Mouse (Mus musculus): ENCODE data around the gene Ssr4. TPM values are rescaled to one million over a fixed set of nuclear protein-coding genes. Genes with fewer than 3 reads are reported as not detected.
A peak's percentile ranks its signal among the peaks of the same experiment; 100 is the strongest.

Gene Ssr4
- polyA plus RNA-seq, 1 experiment from 2014 or later = 283 TPM

GRCm38 (mm10) chrX:73782227-73782626 lies 4.6 kb upstream of the Ssr4 start:
- Histone ChIP-seq H3K9ac (ENCODE audit: low read depth, low read length) (no peak overlapping the region), H3K36me3 (ENCODE audit: insufficient read depth, low read length) (peaks cover 4% of the 10 kb centered on the region; the same call in 1 of the 2 replicates), H3K4me2 (ENCODE audit: low read length) (no peak overlapping the region), H3K4me1 (replicated peaks; ENCODE audit: insufficient read depth, low read length) (no peaks in the 10 kb centered on the region), H3K27me3 (ENCODE audit: insufficient read depth, low read length) (no peaks in the 10 kb centered on the region), H3K4me3 (replicated peaks; ENCODE audit: low read depth, low read length) (no peak overlapping the region), H3K27ac (no peak overlapping the region), H3K9me3 (replicated peaks; ENCODE audit: low read length) (no peaks in the 10 kb centered on the region)
- ATAC-seq (replicated peaks; ENCODE audit: low FRiP score, low read depth) (no peak), DNase-seq (ENCODE audit: low spot score) (no peak)
- no peak for TF ChIP-seq CTCF (IDR thresholded peaks at IDR 0.05; ENCODE audit: low read depth)
- 81% methylated on average over 3 of the region's 3 CpGs for WGBS

GRCm38 (mm10) chrX:73785666-73786065 lies 1.2 kb upstream of the Ssr4 start:
- Histone ChIP-seq H3K4me1 (replicated peaks; ENCODE audit: insufficient read depth, low read length) (no peaks in the 10 kb centered on the region), H3K9ac (ENCODE audit: low read depth, low read length) (peak overlapping the region; percentile 59), H3K4me3 (replicated peaks; ENCODE audit: low read depth, low read length) (peak overlapping the region; percentile 50), H3K27me3 (ENCODE audit: insufficient read depth, low read length) (no peaks in the 10 kb centered on the region), H3K9me3 (replicated peaks; ENCODE audit: low read length) (no peaks in the 10 kb centered on the region), H3K36me3 (ENCODE audit: insufficient read depth, low read length) (no peaks in the 10 kb centered on the region), H3K27ac (peak overlapping the region; percentile 88), H3K4me2 (ENCODE audit: low read length) (peak overlapping the region; percentile 67)
- no peak for DNase-seq (ENCODE audit: low spot score)
- no peak for TF ChIP-seq CTCF (IDR thresholded peaks at IDR 0.05; ENCODE audit: low read depth)
- no peak for ATAC-seq (replicated peaks; ENCODE audit: low FRiP score, low read depth)

DNA sequence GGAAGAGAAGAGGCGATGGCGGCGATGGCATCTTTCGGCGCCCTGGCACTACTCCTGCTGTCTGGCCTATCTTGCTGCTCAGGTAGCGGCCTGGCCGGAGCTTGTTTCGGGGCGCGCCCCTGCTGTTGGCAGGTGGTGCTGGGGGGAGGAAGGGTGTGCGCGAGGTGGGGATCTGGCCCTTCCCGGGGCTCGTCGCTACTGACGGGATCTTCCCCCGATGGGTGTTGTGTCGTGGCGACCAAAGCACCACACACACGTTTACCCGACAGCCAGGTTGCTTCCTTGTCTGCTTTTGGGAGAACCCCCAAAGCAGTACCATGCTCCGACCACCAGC lies 364 bp downstream of the Ssr4 start:
- Histone ChIP-seq H3K36me3 (ENCODE audit: insufficient read depth, low read length) (no peaks in the 10 kb centered on the region), H3K9ac (ENCODE audit: low read depth, low read length) (peak overlapping the region; percentile 65), H3K4me2 (ENCODE audit: low read length) (peak overlapping the region; percentile 60), H3K27me3 (ENCODE audit: insufficient read depth, low read length) (no peaks in the 10 kb centered on the region), H3K9me3 (replicated peaks; ENCODE audit: low read length) (no peaks in the 10 kb centered on the region), H3K4me1 (replicated peaks; ENCODE audit: insufficient read depth, low read length) (no peaks in the 10 kb centered on the region), H3K27ac (peak overlapping the region; percentile 75), H3K4me3 (replicated peaks; ENCODE audit: low read depth, low read length) (peak overlapping the region; percentile 50)
- no peak for DNase-seq (ENCODE audit: low spot score)
- 27% methylated on average over 22 of the region's 22 CpGs for WGBS
- ATAC-seq (replicated peaks; ENCODE audit: low FRiP score, low read depth) = peak; percentile 23
- TF ChIP-seq CTCF (IDR thresholded peaks at IDR 0.05; ENCODE audit: low read depth) = no peak

DNA sequence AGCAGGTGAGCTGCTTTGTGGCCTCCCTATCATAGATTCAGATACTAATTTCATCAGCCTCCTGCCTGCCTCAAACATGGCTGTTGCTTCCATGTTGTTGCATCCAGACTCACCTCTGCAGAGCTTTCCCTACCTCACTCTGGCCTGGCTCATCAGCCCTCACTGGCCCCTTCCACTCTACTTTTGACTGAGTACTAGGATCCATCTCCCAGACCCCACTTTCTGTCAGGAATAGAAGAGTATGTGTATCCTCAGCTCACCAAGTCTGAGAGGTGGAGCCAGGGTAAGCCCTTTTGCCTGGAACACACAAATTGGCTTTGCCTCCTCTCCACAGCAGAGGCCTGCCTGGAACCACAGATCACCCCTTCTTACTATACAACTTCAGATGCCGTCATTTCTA lies 1.7 kb downstream of the Ssr4 start:
- Histone ChIP-seq H3K36me3 (ENCODE audit: insufficient read depth, low read length) (no peaks in the 10 kb centered on the region), H3K9ac (ENCODE audit: low read depth, low read length) (0 out of 2 replicates have a peak overlapping the region, but pooled peaks have one; percentile 18), H3K4me1 (replicated peaks; ENCODE audit: insufficient read depth, low read length) (no peaks in the 10 kb centered on the region), H3K4me3 (replicated peaks; ENCODE audit: low read depth, low read length) (no peak overlapping the region), H3K27ac (no peak overlapping the region), H3K27me3 (ENCODE audit: insufficient read depth, low read length) (no peaks in the 10 kb centered on the region), H3K9me3 (replicated peaks; ENCODE audit: low read length) (no peaks in the 10 kb centered on the region), H3K4me2 (ENCODE audit: low read length) (peak overlapping the region; percentile 60)
- whole genome bisulfite sequencing = 89% methylated on average over 1 of the region's 1 CpGs
- ATAC-seq (replicated peaks; ENCODE audit: low FRiP score, low read depth) (no peak), DNase-seq (ENCODE audit: low spot score) (no peak)
- no peak for TF ChIP-seq CTCF (IDR thresholded peaks at IDR 0.05; ENCODE audit: low read depth)

DNA sequence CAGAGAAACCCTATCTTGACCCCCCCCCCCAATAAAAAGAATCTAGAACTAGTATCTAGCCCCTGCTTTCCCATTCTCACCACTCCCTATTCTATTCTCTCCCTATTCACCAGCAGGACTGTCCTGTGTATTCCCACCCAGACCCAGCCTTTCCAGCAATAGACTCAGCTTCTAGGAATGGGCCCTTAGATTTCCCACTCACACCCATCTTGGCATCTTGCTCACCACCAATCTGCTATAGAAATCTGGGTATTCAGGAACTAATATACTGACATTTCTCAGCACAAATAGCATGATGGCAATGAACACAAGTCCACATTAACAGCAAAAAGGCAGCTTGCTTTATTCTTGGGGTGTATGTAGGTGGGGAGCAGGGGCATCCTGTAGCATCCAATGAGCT lies 6.2 kb downstream of the Ssr4 start:
- ATAC-seq (replicated peaks; ENCODE audit: low FRiP score, low read depth) (no peak), DNase-seq (ENCODE audit: low spot score) (no peak)
- Histone ChIP-seq H3K4me3 (replicated peaks; ENCODE audit: low read depth, low read length) (no peak overlapping the region), H3K27me3 (ENCODE audit: insufficient read depth, low read length) (no peaks in the 10 kb centered on the region), H3K27ac (no peak overlapping the region), H3K4me2 (ENCODE audit: low read length) (no peak overlapping the region), H3K9me3 (replicated peaks; ENCODE audit: low read length) (no peaks in the 10 kb centered on the region), H3K36me3 (ENCODE audit: insufficient read depth, low read length) (no peaks in the 10 kb centered on the region), H3K9ac (ENCODE audit: low read depth, low read length) (no peak overlapping the region), H3K4me1 (replicated peaks; ENCODE audit: insufficient read depth, low read length) (no peaks in the 10 kb centered on the region)
- TF ChIP-seq CTCF (IDR thresholded peaks at IDR 0.05; ENCODE audit: low read depth) = no peak

DNA sequence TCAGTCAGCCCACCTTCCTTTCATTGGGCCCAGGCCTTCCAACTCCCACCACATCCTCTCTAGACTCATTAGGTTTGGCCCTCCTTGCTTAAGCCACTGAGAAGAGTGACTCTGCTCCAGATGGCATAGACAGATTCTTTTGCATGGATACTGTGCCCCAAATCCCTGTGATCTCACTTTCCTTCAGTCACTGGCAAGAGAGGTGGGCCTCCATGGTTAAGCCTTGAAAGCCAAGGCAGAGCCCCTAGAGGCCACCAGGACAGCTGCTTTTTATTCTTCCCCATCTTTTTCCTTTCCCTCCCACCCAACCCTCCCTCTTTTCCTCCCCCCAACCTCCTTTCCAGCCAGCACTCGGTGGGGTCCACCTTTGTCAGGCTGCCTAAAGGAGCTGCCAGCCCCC lies 6.7 kb downstream of the Ssr4 start:
- H3K4me3 ChIP-seq (replicated peaks; ENCODE audit: low read depth, low read length) = no peak overlapping the region
- no peak overlapping the region for H3K9ac ChIP-seq (ENCODE audit: low read depth, low read length)
- TF ChIP-seq CTCF (IDR thresholded peaks at IDR 0.05; ENCODE audit: low read depth) = no peak
- no peak for ATAC-seq (replicated peaks; ENCODE audit: low FRiP score, low read depth)
- H3K4me2 ChIP-seq (ENCODE audit: low read length) = no peak overlapping the region
- 7% methylated on average over 1 of the region's 1 CpGs for WGBS
- no peaks in the 10 kb centered on the region for H3K27me3 ChIP-seq (ENCODE audit: insufficient read depth, low read length)
- H3K4me1 ChIP-seq (replicated peaks; ENCODE audit: insufficient read depth, low read length) = no peaks in the 10 kb centered on the region
- H3K27ac ChIP-seq = no peak overlapping the region
- H3K36me3 ChIP-seq (ENCODE audit: insufficient read depth, low read length) = no peaks in the 10 kb centered on the region
- DNase-seq (ENCODE audit: low spot score) = no peak
- no peaks in the 10 kb centered on the region for H3K9me3 ChIP-seq (replicated peaks; ENCODE audit: low read length)

DNA sequence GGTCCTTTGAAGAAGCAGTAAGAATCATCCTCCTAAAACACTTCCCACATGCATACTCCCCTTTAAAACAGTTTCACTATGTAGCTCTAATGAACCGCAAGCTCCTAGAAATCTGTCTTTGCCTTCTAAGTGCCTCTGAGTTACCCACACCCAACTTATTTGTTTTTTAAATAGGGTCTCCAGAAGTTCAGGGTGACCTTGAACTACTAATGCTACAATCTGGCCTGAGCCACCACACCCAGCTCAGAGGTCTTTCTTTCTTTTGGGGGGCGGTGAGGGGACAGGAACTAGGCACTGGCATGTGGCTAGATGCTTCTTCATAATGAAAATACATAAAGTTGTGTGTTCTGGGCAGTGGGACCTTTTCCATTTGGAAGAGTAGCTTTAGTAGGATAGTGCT lies 10.7 kb downstream of the Ssr4 start:
- Histone ChIP-seq H3K9me3 (replicated peaks; ENCODE audit: low read length) (no peaks in the 10 kb centered on the region), H3K36me3 (ENCODE audit: insufficient read depth, low read length) (no peaks in the 10 kb centered on the region), H3K4me3 (replicated peaks; ENCODE audit: low read depth, low read length) (no peak overlapping the region), H3K27ac (no peak overlapping the region), H3K4me1 (replicated peaks; ENCODE audit: insufficient read depth, low read length) (no peaks in the 10 kb centered on the region), H3K9ac (ENCODE audit: low read depth, low read length) (no peak overlapping the region), H3K27me3 (ENCODE audit: insufficient read depth, low read length) (no peaks in the 10 kb centered on the region), H3K4me2 (ENCODE audit: low read length) (no peak overlapping the region)
- no peak for ATAC-seq (replicated peaks; ENCODE audit: low FRiP score, low read depth)
- TF ChIP-seq CTCF (IDR thresholded peaks at IDR 0.05; ENCODE audit: low read depth) = no peak
- WGBS = 84% methylated on average over 2 of the region's 2 CpGs
- no peak for DNase-seq (ENCODE audit: low spot score)
